Mouse (Mus musculus) limb, embryonic 15.5 days (tissue): ENCODE data around the gene Ccdc9. TPM values are rescaled to one million over a fixed set of nuclear protein-coding genes. Genes with fewer than 3 reads are reported as not detected.
"Not testable (repeated sequence)": the region's sequence is repeated elsewhere in the genome, so short reads cannot be mapped to it uniquely, and the experiment has no call there.

ENCODE experiments used
- ATAC-seq: fragments of 200-750 bp; cut with Nextera tagmentation; 2 replicates; pipeline ENCODE4 v1.8.0; 2017; ENCODE audit warnings: low read depth, moderate TSS enrichment; ENCODE audit not compliant: insufficient number of reproducible peaks, low FRiP score, low TSS enrichment
- H3K27ac ChIP-seq: fragments of 300-500 bp; sonication (generic); 2 replicates; pipeline ENCODE4 v1.5.1; 2015; ENCODE audit warnings: moderate library complexity, mild to moderate bottlenecking, inconsistent platforms
- H3K27me3 ChIP-seq: fragments of 300-500 bp; sonication (generic); 2 replicates; pipeline ENCODE4 v1.6.1; 2015; ENCODE audit warnings: inconsistent platforms
- H3K36me3 ChIP-seq: fragments of 300-500 bp; sonication (generic); 2 replicates; pipeline ENCODE4 v1.6.1; 2015; ENCODE audit warnings: inconsistent platforms
- H3K4me1 ChIP-seq: fragments of 300-500 bp; sonication (generic); 2 replicates; pipeline ENCODE4 v1.6.1; 2015; ENCODE audit warnings: inconsistent platforms
- H3K4me2 ChIP-seq: fragments of 300-500 bp; sonication (generic); 2 replicates; pipeline ENCODE4 v1.6.1; 2015; ENCODE audit warnings: mild to moderate bottlenecking, inconsistent platforms
- H3K4me3 ChIP-seq: fragments of 300-500 bp; sonication (generic); 2 replicates; pipeline ENCODE4 v1.5.1; 2015; ENCODE audit warnings: mild to moderate bottlenecking, inconsistent platforms
- H3K9ac ChIP-seq: fragments of 300-500 bp; sonication (generic); 2 replicates; pipeline ENCODE4 v1.6.1; 2015; ENCODE audit warnings: inconsistent platforms
- H3K9me3 ChIP-seq: fragments of 300-500 bp; sonication (generic); 2 replicates; pipeline ENCODE4 v1.6.1; 2016; ENCODE audit warnings: inconsistent platforms
- WGBS: fragments of 180-500 bp; shearing (Covaris S2); methylation state at CpG from one replicate; pipeline ENCODE4 v1.1.7; 2015; 5-methylcytosine and 5-hydroxymethylcytosine counted together
- polyA plus RNA-seq: library from polyadenylated mRNA; unstranded; fragments of >200 nt; fragmentation: Nextera tagmentation; extraction: Ambion mirVana; gene quantifications from 2 replicates; pipeline ENCODE4 v1.2.1, GENCODE M21; 2015

The Ccdc9 gene
- polyA plus RNA-seq, 1 experiment from 2014 or later, result 26.6 TPM

DNA sequence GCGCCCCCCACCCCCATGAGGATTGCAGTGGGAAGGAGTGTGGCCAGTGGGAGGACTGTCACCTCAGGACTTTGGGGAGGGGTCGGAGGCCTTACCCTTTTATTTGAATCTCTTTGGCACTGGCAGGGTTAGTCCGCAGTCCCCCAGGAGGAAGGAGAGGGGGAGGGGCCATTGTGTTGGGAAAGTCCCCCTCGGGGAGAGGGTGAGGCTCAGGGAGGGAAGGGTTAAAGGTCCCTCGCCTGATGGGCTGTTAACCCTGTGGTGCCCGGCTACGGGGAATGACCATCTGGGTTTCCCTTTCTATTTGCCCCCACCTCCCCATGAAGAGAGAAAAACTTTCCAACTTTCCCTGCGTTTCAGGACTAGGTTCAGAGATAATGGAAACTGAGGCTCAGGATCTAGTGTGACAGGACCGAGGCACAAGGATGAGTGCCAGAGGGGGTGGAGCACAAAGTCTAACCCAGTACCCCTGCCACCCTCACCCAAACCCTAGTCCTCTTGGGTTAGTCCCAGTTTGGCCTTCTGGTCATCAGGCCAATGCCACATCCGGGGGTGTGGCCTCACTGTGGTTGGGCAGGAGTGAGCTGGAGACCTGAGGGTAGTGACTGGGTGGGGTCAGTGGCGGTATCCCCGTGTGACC is 26.2 kb upstream of the Ccdc9 start:
- 1% methylated on average over 12 of the region's 12 CpGs for WGBS
- peak overlapping the region; percentile 95 for H3K27ac ChIP-seq
- no peaks in the 10 kb centered on the region for H3K9me3 ChIP-seq
- peaks cover 17% of the 10 kb centered on the region for H3K27me3 ChIP-seq
- H3K4me1 ChIP-seq, result peaks cover 60% of the 10 kb centered on the region
- ATAC-seq, result no peak
- H3K4me2 ChIP-seq, result peak overlapping the region; percentile 98
- no peaks in the 10 kb centered on the region for H3K36me3 ChIP-seq
- H3K4me3 ChIP-seq, result peak overlapping the region; percentile 65
- peak overlapping the region; percentile 64; the same call in 1 of the 2 replicates for H3K9ac ChIP-seq

DNA sequence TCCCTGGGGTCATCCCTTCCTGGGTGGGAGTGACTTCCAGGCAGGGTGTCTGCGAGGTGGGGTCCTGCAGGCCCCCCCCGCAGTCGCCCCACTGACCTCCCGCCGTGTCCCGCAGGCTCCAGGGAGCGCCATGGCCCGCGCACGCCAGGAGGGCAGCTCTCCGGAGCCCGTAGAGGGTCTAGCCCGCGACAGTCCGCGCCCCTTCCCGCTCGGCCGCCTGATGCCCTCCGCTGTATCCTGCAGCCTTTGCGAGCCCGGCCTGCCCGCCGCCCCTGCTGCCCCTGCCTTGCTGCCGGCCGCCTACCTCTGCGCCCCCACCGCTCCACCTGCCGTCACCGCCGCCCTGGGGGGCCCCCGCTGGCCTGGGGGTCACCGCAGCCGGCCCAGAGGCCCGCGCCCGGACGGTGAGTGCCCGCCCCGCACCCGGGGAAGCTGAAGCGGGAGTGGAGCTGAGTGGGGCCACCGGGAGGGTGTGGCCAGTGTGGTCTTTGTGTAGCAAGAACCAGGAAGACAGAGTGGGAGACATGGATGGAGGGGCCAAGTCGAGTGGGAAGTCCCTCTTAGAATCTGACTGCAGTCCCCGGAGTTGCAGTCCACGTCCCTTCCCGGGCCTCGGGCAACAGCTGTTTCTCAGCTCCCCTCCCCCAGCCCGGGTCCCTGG is 25.5 kb upstream of the Ccdc9 start:
- Histone ChIP-seq H3K9ac (peak overlapping the region; percentile 64), H3K9me3 (no peaks in the 10 kb centered on the region), H3K4me3 (peak overlapping the region; percentile 65), H3K4me2 (peak overlapping the region; percentile 98), H3K36me3 (no peaks in the 10 kb centered on the region), H3K4me1 (peaks cover 60% of the 10 kb centered on the region), H3K27ac (peak overlapping the region; percentile 95), H3K27me3 (peaks cover 17% of the 10 kb centered on the region)
- ATAC-seq, result no peak; the same call in 1 of the 2 replicates
- under 1% methylated on average over 39 of the region's 49 CpGs for WGBS

DNA sequence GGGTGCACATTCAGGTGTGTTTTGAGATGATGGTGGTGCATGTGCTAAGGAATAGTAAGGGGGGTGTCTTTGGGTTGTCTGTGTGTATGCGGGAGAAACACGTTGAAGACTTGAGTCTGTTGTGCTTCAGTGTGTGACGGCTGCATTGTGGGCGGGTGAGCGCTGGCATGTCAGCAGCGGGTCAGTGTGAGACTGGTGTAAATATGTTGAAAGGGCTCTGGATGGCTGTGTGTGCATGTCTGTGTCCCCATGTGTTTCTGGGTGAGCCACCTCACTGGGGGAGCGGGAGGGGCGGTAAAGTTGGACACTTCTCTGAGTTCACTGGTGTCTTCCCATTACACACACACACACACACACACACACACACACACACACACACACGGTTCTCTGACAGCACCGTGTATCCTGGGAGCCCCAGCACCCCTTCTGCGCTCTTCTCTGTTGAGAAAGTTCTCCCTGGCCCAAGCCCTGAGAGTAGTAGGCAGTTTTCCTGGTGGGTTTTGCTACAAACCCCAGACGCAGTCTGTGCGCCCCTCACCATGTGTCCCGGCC is 24.9 kb upstream of the Ccdc9 start:
- Histone ChIP-seq H3K9ac (peak overlapping the region; percentile 64), H3K27me3 (peaks cover 17% of the 10 kb centered on the region), H3K27ac (peak overlapping the region; percentile 95), H3K36me3 (no peaks in the 10 kb centered on the region), H3K4me1 (peaks cover 60% of the 10 kb centered on the region), H3K4me2 (peak overlapping the region; percentile 98), H3K9me3 (no peaks in the 10 kb centered on the region), H3K4me3 (peak overlapping the region; percentile 65)
- ATAC-seq, result no peak
- WGBS, result under 1% methylated on average over 14 of the region's 14 CpGs

DNA sequence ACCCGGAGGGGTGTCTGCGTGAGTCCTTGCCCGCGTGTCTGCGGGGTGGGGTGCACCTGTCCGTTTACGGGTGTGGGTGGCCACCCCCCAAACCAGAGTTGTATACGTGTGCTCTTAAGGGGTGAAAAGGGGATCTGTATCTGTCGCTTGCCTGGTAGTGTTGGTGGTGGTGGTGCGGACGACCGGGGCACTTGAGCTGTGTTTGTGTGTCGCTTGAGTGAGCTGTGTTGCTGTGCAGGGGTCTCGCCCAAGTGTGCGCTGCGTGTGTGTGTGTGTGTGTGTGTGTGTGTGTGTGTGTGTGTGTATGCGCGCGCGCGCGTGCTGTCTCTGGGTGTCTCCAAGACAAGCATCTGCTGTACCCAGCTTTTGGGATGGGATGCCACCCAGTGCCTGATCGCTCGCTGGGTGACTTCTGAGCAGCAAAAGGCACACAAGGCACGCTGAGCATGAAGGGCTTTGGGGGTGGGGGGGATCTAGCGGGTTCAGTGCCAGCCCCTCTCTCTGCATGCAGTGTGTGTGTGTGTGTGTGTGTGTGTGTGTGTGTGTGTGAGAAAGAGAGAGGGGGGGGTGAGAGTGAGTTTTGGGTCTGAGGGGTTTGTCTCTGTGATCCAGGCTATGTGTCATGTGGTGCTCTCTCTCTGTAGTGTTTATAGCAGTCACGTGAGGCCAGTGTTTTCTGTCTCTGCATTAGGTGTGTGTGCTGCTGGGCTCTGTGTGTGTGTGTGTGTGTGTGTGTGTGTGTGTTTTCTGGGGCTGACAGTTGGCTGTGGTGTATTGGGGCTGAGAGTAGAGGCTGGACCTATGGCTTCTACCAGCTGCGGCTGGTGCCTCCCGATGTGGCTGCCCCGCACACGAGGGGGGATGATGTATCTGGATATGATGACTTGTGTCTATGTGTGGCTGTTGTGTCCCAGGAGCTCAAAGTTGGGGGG is 24.2 kb upstream of the Ccdc9 start:
- H3K4me1 ChIP-seq, result peaks cover 60% of the 10 kb centered on the region
- WGBS, result 1% methylated on average over 31 of the region's 31 CpGs
- no peaks in the 10 kb centered on the region for H3K9me3 ChIP-seq
- H3K27ac ChIP-seq, result peak overlapping the region; percentile 95
- H3K4me3 ChIP-seq, result peak overlapping the region; percentile 65
- no peaks in the 10 kb centered on the region for H3K36me3 ChIP-seq
- 0 out of 2 replicates have a peak overlapping the region, but pooled peaks have one; percentile 42 for H3K9ac ChIP-seq
- peaks cover 17% of the 10 kb centered on the region for H3K27me3 ChIP-seq
- peak overlapping the region; percentile 98 for H3K4me2 ChIP-seq
- ATAC-seq, result no peak

DNA sequence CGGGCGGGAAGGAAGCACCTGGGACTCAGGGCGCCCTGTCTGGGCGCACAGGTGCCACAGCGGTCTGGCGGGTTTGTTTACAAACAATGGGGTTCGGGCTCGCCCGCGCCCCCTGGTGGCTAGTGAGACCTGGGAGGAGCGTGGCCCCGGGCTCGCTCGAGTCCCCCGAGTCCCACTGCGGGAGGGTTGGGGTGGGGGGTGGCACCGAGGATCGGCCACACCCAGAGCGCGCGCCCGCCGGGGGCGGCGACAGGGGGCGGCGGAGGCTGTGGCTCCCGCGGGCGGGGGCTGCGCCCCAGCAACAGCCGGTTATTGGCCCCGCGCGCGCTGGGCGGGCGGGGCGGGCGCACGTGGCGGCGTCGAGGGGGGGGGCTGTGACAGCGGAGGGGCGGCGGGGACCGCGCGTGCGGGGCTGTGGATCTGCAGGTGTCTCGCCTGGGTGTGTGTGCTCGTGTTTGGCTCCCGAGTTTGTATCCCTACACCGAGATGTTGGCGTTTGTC is 23.5 kb upstream of the Ccdc9 start:
- no peak for ATAC-seq
- Histone ChIP-seq H3K9ac (peak overlapping the region; percentile 42; the same call in 1 of the 2 replicates), H3K9me3 (no peaks in the 10 kb centered on the region), H3K4me1 (peaks cover 60% of the 10 kb centered on the region), H3K4me3 (peak overlapping the region; percentile 65), H3K36me3 (no peaks in the 10 kb centered on the region), H3K27me3 (peaks cover 17% of the 10 kb centered on the region), H3K27ac (peak overlapping the region; percentile 72), H3K4me2 (peak overlapping the region; percentile 98)
- under 1% methylated on average over 29 of the region's 56 CpGs for WGBS

DNA sequence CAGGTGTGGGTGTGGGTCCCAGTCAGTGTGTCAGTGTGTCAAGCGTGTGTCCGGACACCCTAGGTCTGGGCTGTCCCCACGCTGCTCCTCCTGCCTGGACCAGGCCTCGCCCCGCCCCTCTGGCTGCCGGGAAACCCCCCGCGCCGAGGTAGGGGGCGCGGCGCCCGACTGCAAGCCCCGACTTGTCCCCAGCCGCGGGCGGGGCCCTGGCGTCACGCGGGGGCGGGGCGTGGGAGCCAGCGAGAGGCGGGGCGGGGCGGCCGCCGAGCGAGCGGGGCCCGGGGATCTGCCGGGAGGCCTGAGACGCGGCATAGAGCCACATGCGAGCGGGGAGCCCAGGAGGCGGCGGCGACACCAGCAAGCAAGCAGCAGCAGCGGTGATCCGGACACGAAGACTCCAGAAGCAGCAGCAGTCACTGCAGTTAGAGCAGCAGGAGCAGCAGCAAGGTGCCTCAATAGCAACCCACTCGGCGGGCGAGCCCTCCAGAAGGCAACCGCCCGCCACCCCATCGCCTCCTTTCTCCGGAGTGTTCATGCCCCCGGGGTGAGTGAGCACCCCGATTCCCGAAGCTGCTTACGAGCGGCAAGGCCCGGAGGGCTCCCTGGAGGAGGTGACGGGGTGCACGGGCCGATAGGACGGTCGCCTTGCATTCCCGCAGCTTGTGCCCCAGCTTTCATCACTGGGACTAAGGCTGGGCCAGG is 22.9 kb upstream of the Ccdc9 start:
- Histone ChIP-seq H3K9ac (peak overlapping the region; percentile 42), H3K27ac (peak overlapping the region; percentile 72), H3K4me3 (peak overlapping the region; percentile 65), H3K27me3 (peaks cover 17% of the 10 kb centered on the region), H3K4me2 (peak overlapping the region; percentile 98), H3K4me1 (peaks cover 58% of the 10 kb centered on the region), H3K9me3 (no peaks in the 10 kb centered on the region), H3K36me3 (no peaks in the 10 kb centered on the region)
- WGBS, result 1% methylated on average over 58 of the region's 61 CpGs
- peak; percentile 36; the same call in 1 of the 2 replicates for ATAC-seq

DNA sequence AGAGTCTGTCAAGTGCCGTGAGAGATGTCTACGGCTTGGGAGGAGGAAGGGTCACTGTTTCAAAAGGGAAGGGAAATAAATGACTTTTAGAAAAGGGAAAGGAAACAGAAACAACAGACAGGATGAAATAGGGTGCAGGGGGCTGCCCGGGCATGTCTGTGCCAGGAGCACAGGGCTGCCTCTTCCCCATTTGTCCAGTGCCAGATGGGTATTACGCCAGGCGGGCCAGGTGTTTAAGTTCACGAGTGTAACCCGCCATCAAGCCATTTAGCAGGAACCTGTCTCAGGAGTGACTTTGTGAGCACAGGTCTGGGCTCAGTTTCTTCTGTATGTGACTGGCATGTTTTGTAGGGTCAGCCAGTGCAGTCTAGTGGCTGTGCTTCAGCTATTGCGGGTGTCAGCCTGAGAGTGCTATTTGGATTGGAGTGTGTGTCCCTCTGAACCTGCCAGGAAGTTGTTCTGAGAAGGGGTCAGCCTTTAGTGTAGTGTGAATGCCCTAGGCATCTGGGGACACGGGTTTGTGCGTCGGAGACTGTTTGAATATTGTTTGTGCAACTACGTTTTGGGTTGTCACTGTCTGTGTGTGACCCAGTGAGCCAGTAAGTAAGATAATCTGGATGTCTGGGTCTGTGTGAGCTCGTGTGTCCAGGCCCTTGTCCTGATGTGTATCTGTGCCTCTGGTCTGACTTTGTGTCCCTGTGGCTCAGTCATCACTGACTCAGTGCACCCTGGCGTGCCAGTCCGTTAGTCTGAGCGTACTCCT is 22.1 kb upstream of the Ccdc9 start:
- H3K4me3 ChIP-seq, result peak overlapping the region; percentile 65
- ATAC-seq, result no peak
- H3K27me3 ChIP-seq, result peaks cover 17% of the 10 kb centered on the region
- peaks cover 52% of the 10 kb centered on the region for H3K4me1 ChIP-seq
- H3K9ac ChIP-seq, result 0 out of 2 replicates have a peak overlapping the region, but pooled peaks have one; percentile 42
- H3K36me3 ChIP-seq, result no peaks in the 10 kb centered on the region
- H3K9me3 ChIP-seq, result no peaks in the 10 kb centered on the region
- peak overlapping the region; percentile 72 for H3K27ac ChIP-seq
- WGBS, result 36% methylated on average over 16 of the region's 16 CpGs
- peak overlapping the region; percentile 98 for H3K4me2 ChIP-seq

DNA sequence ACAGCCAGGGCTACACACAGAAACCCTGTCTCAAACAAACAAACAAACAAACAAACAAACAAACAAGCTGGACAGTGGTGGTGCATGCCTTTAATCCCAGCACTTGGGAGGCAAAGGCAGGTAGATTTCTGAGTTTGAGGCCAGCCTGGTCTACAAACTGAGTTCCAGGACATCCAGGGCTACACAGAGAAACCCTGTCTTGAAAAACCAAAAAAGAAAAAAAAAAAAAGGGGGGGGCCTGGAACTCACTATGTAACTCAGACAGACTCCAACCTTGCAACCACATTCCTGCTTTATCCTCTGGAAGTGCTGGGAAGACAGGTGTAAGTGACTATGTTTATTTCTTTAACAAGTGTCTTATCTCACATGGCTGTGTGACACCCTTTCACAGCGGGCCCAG is 21.5 kb upstream of the Ccdc9 start, which contains the start of gene Bbc3:
TSS of gene Bbc3 (plus strand) at position 301 of the 400 bp plus-strand sequence.
- H3K4me1 ChIP-seq, result peaks cover 46% of the 10 kb centered on the region

DNA sequence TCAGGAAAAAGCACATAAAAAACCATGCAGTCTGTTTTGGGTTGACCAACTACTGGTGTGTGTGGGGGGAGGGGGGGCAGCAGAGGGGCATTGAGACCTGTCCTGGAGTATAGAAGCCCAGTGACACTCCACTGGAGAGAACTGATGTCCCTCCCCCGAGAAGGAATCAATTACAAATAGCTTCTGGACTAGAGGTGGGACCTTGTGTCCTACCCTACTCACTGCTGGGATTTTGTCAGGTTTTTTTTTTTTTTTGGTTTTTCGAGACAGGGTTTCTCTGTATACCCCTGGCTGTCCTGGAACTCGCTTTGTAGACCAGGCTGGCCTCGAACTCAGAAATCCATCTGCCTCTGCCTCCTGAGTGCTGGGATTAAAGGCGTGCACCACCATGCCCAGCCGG is 20.5 kb upstream of the Ccdc9 start:
- H3K4me3 ChIP-seq, H3K9ac ChIP-seq, H3K36me3 ChIP-seq, H3K9me3 ChIP-seq, ATAC-seq, H3K4me2 ChIP-seq, H3K27ac ChIP-seq: not testable (repeated sequence)
- H3K27me3 ChIP-seq, result peaks cover 14% of the 10 kb centered on the region
- H3K4me1 ChIP-seq, result peaks cover 37% of the 10 kb centered on the region
- WGBS, result 74% methylated on average over 6 of the region's 6 CpGs

More for the DNA sequence above, 21.5 kb upstream of the Ccdc9 start, which contains the start of gene Bbc3:
- H3K36me3 ChIP-seq, H3K9me3 ChIP-seq, ATAC-seq: not testable (repeated sequence)
- 48% methylated on average over 1 of the region's 1 CpGs for WGBS
- Histone ChIP-seq H3K4me3 (peak within 1 kb of the TSS; percentile 65), H3K4me2 (peak within 1 kb of the TSS; percentile 98), H3K27ac (peak within 1 kb of the TSS; percentile 72), H3K27me3 (peaks cover 17% of the 10 kb centered on the region), H3K9ac (peak within 1 kb of the TSS; percentile 42; the same call in 1 of the 2 replicates)

DNA sequence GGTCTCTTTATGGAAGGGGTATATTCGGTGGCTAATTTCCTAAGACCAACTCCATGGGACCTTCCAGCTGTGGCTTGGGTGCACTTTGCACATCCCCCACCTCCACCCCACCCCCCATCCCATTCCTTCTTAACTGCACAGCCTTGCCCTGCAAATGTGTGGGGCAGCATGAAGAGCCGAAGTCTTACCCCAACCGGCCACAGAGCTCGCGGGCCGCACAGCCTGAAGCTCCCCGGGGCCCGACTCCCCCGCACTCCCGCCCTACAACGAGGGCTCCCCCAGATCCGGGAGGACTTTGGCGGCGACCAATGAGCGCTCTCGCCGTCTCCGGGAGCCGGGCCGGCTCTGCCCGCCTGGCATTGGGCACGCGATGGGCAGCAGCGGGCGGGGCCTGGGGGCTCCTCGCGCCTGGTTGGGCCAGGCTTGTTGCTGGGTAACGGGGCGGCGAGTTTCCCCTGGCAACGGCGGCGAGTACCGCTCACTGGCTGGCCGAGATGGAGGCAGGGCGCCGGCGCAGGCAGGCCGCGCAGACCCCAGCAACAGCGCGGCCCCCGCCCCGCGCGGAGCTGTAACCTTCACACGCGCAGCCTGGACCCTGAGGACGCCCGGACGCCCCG is 12.9 kb upstream of the Ccdc9 start:
- peak; percentile 75 for ATAC-seq
- H3K27ac ChIP-seq, result peak overlapping the region; percentile 61

More for the DNA sequence above, 12.9 kb upstream of the Ccdc9 start:
- Histone ChIP-seq H3K9me3 (no peaks in the 10 kb centered on the region), H3K9ac (peak overlapping the region; percentile 44), H3K27me3 (no peaks in the 10 kb centered on the region), H3K36me3 (no peaks in the 10 kb centered on the region), H3K4me2 (peak overlapping the region; percentile 87), H3K4me1 (peaks cover 39% of the 10 kb centered on the region), H3K4me3 (peak overlapping the region; percentile 47)
- WGBS, result 2% methylated on average over 52 of the region's 52 CpGs
